Mouse (Mus musculus): ENCODE measurements at regions not wholly inside any gene's neighbourhood (a gene's known extent, or its start where the extent isn't known, plus 50 kb on each side); places are given as distances from the start of the nearest gene placed in this dataset.

DNA sequence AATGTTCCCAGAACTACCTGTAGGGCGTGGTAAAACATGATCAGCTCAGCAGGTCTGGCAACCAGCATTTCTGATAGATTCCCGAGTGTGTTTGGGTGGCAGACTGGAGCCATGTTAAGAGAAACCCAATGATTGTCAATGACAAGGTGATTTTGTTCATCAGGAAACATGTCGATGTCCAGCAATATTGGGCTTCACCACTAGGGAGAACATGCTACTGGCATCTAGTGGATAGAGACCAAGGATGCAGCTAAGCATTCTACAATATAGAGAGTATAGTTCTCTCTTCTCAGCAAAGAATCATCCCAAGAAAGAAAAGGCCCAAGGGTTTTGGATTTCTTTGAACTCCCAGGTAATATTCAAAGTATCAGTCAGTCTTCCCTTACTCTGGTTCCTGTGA, 333.5 kb downstream of the Fam49a start:
- TF ChIP-seq TAL1 (IDR thresholded peaks at IDR 0.05; ENCODE audit: low read length) = no peak
- no peak for TF ChIP-seq GATA1 (IDR thresholded peaks at IDR 0.05; ENCODE audit: low read length)
